Mouse (Mus musculus): ENCODE data around the gene Bcl2l2.

Bcl2l2 gene

GRCm38 (mm10) chr14:54937361-54938182 is 54.4 kb downstream of the Bcl2l2 start:
- no peak for DNase-seq

Data from cerebellum, postnatal 14 days (tissue).